Mouse (Mus musculus) spleen, postnatal 14 days (tissue): Measurements from ENCODE around the gene Hlcs.

Experiments used
- DNase-seq, 2 experiments: peaks; one replicate each; pipeline ENCODE4 v3.0.0; 2021 to 2022; ENCODE audit warnings: low spot score in 2 of 2

Hlcs gene

GRCm38 (mm10) chr16:94094251-94095108, 218.9 kb downstream of the Hlcs start:
- no peak for DNase-seq

DNA sequence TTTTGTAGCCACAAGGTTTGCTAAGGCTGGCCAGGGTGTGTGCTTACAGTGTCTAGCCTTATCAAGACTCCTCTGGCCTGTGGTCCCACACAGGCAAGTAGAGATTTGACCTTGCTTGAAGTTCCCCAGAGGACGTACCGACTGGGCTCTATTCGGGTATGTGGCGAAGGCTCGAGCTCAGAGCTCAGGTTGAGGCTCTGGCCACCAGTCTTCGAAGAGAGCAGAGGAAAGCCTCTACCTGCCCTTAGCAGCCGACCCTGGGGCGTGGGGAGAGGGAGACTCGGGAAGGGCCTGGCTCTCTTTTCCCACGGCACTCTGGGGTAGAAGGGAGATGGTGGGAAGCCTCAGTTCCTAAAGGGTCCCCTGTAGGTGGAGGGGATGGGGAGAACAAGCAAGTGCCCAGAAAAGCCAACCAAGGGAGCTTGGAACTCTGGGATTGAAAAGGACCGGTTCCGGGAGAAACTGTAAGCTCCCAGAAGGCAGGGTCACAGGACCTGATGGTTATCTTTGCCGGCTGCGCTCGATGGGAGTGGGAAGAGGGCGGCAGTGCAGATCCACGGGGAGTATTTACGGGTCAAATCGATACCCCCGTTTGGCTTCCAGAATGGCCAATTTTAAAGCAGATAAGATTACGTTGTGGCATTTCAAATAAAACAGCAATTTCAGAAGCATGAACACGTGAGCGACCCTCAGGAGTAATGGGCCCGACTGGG, 220.1 kb downstream of the Hlcs start:
- no peak for DNase-seq

- DNase-seq, result no peak
These were observed 220.7 kb downstream of the Hlcs start for GRCm38 (mm10) chr16:94092511-94093150.

DNA sequence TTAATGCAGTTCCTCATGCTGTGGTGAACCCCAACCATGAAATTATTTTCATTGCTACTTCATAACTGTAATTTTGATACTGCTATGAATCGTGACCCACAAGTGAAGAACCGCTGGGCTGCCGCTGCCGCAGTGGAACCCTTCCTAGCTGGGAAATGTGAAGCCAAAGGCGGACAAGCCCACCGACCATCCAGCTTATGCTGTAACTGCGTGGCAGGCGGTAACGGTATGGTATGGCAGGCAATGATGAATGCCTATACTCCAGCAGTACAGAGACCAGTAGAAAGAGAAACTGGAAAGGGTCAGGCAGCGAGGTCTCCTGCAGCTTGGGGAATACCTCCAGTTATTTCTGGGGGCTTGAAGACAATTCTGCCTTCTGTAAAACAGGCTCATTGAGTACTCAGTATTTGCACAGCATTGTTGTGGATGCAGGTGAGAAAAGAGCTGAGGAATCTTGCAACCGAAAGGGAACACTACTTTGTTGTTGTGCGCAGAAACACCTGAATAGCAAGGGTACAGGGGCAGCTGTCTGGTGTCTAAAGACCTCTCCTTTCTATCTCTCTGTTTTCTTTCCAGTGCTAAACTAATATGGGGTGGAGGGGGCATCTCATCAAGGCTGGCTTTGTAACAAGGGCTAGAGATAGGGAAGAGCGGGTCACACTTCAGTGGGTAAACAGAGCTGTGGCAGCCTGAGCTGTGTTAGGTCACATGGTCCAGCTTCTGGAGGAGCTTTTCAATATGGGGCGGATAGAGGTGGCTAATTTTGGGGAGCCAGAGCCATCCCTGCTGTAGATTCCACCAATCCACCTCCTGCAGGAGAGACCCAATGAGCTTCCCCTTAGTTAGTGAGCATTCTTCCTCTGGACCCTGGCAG, 224.3 kb downstream of the Hlcs start:
- no peak for DNase-seq

GRCm38 (mm10) chr16:94088226-94088748, 225.1 kb downstream of the Hlcs start:
- no peak for DNase-seq

DNA sequence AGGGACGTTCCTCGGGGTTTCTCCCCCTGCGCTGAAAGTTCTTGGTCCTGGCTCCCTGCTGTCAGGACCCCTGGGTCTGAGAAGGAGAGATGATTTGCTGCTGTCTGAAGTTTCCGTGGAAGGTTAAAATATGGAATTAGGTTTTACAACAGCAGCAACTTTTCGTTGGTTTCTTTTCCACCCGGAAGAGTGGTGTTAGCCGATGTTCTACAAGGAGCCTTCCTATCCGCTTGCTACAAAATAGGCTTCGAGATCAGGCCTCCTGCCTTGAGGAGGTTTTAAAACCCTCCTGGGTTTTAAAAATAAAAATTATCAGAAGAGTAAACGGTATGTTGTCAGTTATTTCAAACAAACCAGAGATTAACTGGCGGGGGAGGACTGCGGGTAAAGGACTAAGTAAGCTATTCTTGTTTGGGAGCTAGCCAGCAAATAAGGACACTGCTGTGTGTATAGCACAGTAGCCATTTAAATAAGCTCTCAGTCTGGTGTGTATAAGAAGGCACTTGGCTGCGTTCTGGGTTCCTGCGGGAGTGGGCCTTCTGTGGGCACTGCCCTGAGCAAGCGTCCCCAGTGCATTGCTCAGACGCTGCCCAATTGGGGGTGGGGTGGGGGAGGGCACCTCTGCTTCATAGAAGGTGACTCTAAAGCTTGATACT, 225.7 kb downstream of the Hlcs start:
- DNase-seq, result no peak

GRCm38 (mm10) chr16:94086701-94087569, 226.4 kb downstream of the Hlcs start:
- DNase-seq, result no peak

DNA sequence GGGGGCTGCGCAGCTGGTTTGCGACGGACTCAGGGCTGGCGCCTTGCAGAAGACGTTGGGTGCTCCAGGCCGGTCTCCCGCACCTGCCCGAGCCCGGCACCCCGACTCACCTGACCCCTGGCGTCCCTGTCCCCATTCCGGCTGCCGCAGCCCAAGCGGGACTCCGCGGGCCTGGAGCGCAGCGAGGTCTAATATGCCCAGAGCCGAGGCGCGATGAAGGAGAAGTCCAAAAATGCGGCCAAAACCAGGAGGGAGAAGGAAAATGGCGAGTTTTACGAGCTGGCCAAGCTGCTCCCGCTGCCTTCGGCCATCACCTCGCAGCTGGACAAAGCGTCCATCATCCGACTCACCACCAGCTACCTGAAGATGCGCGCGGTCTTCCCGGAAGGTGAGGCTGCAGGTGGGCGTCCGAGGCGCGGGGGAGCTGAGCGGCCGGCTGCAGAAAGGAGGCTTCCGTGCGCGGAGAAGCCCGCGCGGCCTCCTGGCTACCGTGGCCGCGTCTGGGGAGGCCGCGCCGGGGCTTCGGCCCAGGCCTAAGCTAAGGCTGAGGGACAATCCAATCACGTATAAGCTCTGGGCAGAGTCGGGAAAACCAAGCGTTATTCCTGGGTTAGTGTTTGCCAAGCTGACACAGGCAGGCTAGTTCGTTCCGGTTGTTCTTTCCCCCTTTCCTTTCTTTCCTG, 227.6 kb downstream of the Hlcs start:
- DNase-seq, result no peak

DNA sequence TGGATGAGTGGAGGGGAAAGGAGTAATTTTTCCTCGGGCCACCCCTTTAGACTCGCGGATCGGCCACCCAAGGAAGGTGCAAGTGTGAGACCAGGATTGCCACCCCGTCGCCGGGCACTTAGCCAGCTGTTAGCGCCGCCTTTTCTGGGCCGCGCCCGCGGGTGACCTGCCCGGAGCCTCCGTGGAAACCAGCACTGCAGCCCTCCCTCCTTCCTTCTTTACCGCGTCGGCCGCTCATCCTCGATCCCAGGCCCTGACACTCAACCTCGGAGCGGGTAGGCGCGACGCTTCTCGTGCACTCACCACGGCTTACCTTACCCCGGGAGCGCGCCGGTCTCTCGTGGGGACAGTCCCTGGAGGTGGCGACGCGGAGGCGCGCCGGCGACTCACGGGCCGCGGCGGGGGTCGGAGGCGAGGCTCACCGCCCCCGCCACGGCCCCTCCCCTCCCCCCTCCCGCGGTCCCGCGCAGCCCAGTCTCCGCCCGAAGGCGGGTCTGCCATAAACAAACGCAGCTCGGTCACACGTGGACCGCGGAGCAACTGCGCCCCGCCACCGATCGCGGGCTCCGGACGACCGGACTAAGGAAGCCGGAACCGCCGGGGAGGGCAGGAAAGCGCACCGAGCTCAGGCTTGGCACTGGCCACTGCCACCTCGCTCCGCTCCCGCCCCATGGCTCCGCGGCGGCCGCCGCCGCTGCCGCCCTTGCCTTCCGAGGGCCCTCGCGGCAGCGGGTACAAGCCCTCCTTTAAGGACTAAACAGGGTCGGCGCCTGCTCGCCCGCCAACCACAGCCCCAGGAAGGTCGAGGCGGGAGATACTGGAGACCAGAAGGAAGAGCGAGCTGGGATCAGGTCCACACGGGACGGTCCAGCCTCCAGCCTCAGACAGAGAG, 228.4 kb downstream of the Hlcs start, which contains the start of gene Sim2:
TSS of gene Sim2 (plus strand) at position 221 of the 892 bp plus-strand sequence.
- DNase-seq, result no peak

DNA sequence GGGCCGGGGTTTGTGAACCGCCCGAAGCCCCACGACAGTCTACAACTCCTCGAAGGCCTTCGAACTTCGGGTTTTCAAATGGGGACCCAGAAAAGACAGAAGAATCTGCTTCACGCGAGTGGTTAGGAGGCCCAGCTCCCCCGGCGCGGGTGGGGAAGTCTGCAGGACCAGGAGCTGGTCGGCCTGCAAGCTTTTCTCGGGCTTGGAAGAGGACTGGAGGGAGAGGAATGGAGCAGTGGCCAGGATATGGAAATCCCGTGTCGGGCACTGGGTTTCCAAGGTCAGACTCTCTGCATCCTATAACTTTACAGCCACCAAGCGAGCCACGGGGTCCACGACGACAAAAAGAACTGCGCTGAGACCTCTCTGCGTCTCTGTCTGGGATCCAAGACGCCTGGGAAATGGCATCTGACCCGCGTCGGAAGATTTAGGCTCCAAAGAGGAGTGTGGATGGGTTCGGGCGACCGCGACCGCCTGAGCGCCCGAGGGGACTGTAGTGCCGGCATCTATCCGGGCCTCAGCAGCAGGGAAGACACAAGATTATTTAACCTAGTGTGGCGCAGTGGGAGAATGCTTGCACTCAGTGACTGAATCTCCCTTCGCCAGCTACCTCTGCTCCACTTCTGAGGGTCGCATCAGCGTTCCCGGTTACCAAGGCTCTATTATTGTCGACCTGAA, 229.4 kb downstream of the Hlcs start:
- no peak for DNase-seq

DNA sequence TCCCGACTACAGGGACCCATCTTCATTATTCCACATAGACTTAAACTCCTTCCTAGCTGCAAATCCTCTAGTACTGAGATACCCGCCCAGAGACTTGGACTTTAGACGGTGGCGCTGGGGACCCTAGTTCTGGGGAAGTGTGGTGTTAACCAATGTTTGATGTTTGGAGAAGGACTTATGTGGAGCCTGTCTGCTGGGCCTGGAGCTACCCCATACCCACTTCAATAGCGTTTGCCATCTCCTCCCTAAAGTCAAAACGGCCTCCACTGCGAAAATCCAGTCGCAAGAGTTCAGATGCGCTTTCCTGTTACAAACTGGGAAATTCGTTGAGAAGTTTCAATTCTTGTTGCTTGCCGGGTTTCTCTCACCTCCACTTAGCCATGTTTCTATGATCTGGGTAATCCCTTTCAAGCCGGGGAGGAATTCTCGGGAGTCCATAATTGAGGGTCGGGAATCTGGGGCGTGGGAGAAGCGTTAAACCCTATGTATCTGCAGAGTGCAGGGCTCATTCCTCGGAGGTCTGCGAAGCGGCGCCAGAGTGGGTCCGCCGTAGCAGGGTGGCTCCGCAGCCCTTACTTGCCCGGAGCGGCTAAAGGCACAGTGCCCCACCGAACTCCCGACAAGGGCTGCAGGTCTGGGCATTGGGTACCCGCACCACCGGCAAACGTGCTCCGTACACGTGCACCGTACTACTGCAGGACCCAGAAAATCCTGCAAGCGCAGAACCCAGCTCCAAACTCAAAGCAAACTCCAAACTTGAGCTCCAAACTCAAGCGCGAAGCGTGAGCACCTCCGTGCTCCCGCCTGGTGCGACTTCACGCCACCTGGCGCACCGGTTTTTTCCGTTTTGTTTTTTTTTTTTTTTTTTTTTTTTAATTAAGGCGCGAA, 230.2 kb downstream of the Hlcs start:
- no peak for DNase-seq

DNA sequence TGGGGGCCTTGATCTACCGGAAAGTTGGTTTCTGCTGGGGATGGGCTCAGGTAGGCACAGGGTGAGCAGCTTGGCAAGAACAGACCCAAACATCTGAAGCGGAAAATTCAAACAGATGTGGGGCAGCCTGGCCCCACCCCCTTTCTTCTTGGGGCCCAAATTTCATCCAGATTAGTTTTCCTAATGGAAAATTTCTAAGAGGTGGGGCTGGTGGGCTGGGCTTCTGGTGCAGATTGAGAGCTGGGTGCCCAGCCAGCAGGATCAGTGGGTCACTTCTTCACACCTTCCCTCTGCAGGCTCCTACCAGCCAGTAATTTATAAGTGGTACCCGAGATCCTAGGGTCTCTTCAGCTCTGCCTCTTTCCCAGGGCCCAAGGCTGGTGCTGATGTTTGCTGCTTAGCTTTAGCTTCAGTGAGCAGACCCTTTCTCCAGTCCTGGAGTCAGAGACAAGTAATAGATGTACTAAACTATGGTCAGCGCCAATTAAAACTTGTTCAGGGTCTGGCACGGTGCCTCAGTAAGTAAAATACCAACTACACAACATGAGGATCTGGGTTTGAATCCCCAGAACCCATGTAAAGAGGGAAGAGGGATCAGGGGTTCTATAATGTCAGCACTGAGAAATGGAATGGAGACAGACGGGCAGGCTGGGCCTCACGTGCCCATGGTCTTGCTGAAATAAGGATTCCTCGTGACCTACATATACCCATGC, 231.2 kb downstream of the Hlcs start:
- no peak for DNase-seq

GRCm38 (mm10) chr16:94081596-94081995, 231.8 kb downstream of the Hlcs start:
- DNase-seq, result no peak

DNA sequence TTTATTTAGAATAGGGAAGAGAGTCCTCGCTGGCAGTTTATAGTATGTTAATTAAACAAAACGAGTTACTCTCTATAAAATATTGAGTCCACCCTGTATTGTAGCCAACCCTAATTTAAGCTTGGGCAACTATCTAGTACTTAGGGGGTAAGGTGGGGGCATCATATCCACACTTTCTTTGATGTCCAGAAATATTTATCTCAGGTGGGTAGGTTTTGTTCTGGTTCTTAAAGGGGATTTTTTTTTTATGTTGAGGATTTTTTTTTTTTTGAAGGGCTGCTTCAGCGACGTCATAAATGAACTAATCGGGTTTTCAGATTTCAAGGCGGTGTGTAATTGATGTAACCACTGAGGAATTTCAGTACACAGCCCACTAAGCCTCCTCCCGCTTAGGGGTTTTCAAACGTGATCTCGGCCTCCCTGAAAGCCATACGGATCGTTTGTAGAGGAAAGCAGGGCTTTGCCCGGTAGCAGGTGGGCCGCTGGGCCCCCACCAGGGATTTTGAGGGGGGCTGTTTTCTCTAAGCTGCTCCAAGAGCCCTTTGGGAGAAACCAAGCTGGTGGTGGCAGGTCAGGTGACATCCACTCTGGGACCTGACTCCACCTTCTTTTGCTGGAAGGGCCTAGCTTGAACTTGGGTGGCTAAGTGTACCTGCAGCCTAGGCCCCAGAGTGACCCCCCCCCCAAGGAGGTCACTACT, 233.4 kb downstream of the Hlcs start:
- DNase-seq, result no peak
